Mouse (Mus musculus) lung, postnatal 0 days (tissue): ENCODE data around the gene Gm20388. TPM values are rescaled to one million over a fixed set of nuclear protein-coding genes. Genes with fewer than 3 reads are reported as not detected.

ENCODE experiments used
- ATAC-seq: fragments of 200-750 bp; cut with Nextera tagmentation; 2 replicates; pipeline ENCODE4 v1.8.0; 2017; ENCODE audit warnings: moderate library complexity
- DNase-seq: peaks from one replicate; pipeline ENCODE4 v3.0.0-alpha.2; 2016; ENCODE audit warnings: low spot score
- H3K27ac ChIP-seq: fragments of 300-500 bp; sonication (generic); 2 replicates; pipeline ENCODE4 v1.5.1; 2014; ENCODE audit warnings: antibody characterized with exemption, mild to moderate bottlenecking, low read length, mixed read lengths
- H3K27me3 ChIP-seq: fragments of 300-500 bp; sonication (generic); replicated peaks from 2 replicates; pipeline ENCODE4 v1.6.1; 2014; ENCODE audit warnings: low read length, mixed read lengths; ENCODE audit not compliant: insufficient read depth
- H3K36me3 ChIP-seq: fragments of 300-500 bp; sonication (generic); 2 replicates; pipeline ENCODE4 v1.6.1; 2014; ENCODE audit warnings: low read length, mixed read lengths; ENCODE audit not compliant: insufficient read depth
- H3K4me1 ChIP-seq: fragments of 300-500 bp; sonication (generic); 2 replicates; pipeline ENCODE4 v1.6.1; 2014; ENCODE audit warnings: antibody characterized with exemption, low read depth, low read length, mixed read lengths; ENCODE audit not compliant: insufficient read depth
- H3K4me2 ChIP-seq: fragments of 300-500 bp; sonication (generic); replicated peaks from 2 replicates; pipeline ENCODE4 v1.6.1; 2014; ENCODE audit warnings: low read depth, mild to moderate bottlenecking, low read length, moderate library complexity, mixed read lengths
- H3K4me3 ChIP-seq: fragments of 300-500 bp; sonication (generic); 2 replicates; pipeline ENCODE4 v1.5.1; 2014; ENCODE audit warnings: low read depth, low read length
- H3K9ac ChIP-seq: fragments of 300-500 bp; sonication (generic); replicated peaks from 2 replicates; pipeline ENCODE4 v1.6.1; 2014; ENCODE audit warnings: low read depth, mild to moderate bottlenecking
- H3K9me3 ChIP-seq: fragments of 300-500 bp; sonication (generic); 2 replicates; pipeline ENCODE4 v1.6.1; 2016; ENCODE audit warnings: low read length, mixed read lengths
- CTCF ChIP-seq: IDR thresholded peaks from 2 replicates; pipeline ENCODE4 v1.5.1; 2016; ENCODE audit warnings: antibody characterized with exemption, mild to moderate bottlenecking
- EP300 ChIP-seq: IDR thresholded peaks from 2 replicates; pipeline ENCODE4 v1.6.1; 2016; ENCODE audit warnings: antibody characterized with exemption, mild to moderate bottlenecking, control low read depth
- WGBS: fragments of 180-500 bp; shearing (Covaris S2); extraction: QIAGEN DNeasy Blood & Tissue Kit; methylation state at CpG from one replicate; pipeline ENCODE4 v1.1.7; 2014; 5-methylcytosine and 5-hydroxymethylcytosine counted together
- polyA plus RNA-seq: library from polyadenylated mRNA; unstranded; fragments of >200 nt; fragmentation: Nextera tagmentation; extraction: Ambion mirVana; gene quantifications from 2 replicates; pipeline ENCODE4 v1.2.1, GENCODE M21; 2015

Gene Gm20388
- polyA plus RNA-seq, 1 experiment from 2014 or later = not detected

GRCm38 (mm10) chr8:122405146-122405805, 2494.6 kb downstream of the Gm20388 start:
- no peak for TF ChIP-seq CTCF
- TF ChIP-seq EP300 = no peak
- 84% methylated on average over 9 of the region's 9 CpGs for WGBS
- H3K9ac ChIP-seq = no peak overlapping the region
- no peak overlapping the region for H3K27ac ChIP-seq
- H3K4me1 ChIP-seq = no peaks in the 10 kb centered on the region
- H3K9me3 ChIP-seq = no peaks in the 10 kb centered on the region
- H3K4me2 ChIP-seq = no peak overlapping the region
- DNase-seq = no peak
- H3K36me3 ChIP-seq = peaks cover 59% of the 10 kb centered on the region
- ATAC-seq = no peak
- no peaks in the 10 kb centered on the region for H3K27me3 ChIP-seq
- no peak overlapping the region for H3K4me3 ChIP-seq

GRCm38 (mm10) chr8:122407678-122408077, 2497.0 kb downstream of the Gm20388 start:
- ATAC-seq (no peak), DNase-seq (no peak)
- TF ChIP-seq CTCF = no peak
- no peak for TF ChIP-seq EP300
- 91% methylated on average over 7 of the region's 7 CpGs for WGBS
- no peak overlapping the region for H3K4me2 ChIP-seq
- no peaks in the 10 kb centered on the region for H3K9me3 ChIP-seq
- H3K27me3 ChIP-seq = no peaks in the 10 kb centered on the region
- peaks cover 71% of the 10 kb centered on the region for H3K36me3 ChIP-seq
- no peak overlapping the region for H3K4me3 ChIP-seq
- H3K9ac ChIP-seq = no peak overlapping the region
- H3K27ac ChIP-seq = no peak overlapping the region
- no peaks in the 10 kb centered on the region for H3K4me1 ChIP-seq

- DNase-seq = no peak
- H3K9ac ChIP-seq = no peak overlapping the region
- no peaks in the 10 kb centered on the region for H3K4me1 ChIP-seq
- H3K4me3 ChIP-seq = no peak overlapping the region
- 80% methylated on average over 9 of the region's 9 CpGs for WGBS
- H3K27ac ChIP-seq = no peak overlapping the region
- H3K27me3 ChIP-seq = no peaks in the 10 kb centered on the region
- no peak for ATAC-seq
- no peak overlapping the region for H3K4me2 ChIP-seq
- H3K36me3 ChIP-seq = peaks cover 48% of the 10 kb centered on the region
- TF ChIP-seq CTCF = no peak
- no peak for TF ChIP-seq EP300
- H3K9me3 ChIP-seq = no peaks in the 10 kb centered on the region
Measured at GRCm38 (mm10) chr8:122414311-122414710, 2503.7 kb downstream of the Gm20388 start.

DNA sequence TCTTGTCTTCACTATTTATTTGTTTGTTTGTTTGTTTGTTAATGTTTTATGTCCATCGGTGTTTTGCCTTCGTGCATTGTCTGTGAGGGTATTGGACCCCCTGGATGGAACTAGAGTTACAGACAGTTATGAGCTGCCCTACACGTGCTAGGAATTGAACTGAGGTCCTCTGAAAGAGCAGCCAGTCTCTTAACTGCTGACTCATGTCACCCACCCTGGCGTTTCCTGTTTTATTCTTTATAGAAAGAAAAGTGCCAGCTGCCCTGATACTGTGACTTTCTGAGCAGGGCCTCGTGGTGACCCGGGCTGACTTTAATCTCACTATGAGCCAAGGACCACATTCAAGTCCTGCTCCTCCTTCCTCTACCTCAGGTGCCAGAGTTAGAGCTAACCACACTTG, 2504.9 kb downstream of the Gm20388 start:
- Histone ChIP-seq H3K27ac (no peak overlapping the region), H3K4me3 (no peak overlapping the region), H3K36me3 (peaks cover 41% of the 10 kb centered on the region), H3K9me3 (no peaks in the 10 kb centered on the region), H3K4me1 (no peaks in the 10 kb centered on the region), H3K9ac (no peak overlapping the region), H3K27me3 (no peaks in the 10 kb centered on the region), H3K4me2 (no peak overlapping the region)
- TF ChIP-seq CTCF (no peak), EP300 (no peak)
- 77% methylated on average over 6 of the region's 6 CpGs for WGBS
- no peak for DNase-seq
- no peak for ATAC-seq

DNA sequence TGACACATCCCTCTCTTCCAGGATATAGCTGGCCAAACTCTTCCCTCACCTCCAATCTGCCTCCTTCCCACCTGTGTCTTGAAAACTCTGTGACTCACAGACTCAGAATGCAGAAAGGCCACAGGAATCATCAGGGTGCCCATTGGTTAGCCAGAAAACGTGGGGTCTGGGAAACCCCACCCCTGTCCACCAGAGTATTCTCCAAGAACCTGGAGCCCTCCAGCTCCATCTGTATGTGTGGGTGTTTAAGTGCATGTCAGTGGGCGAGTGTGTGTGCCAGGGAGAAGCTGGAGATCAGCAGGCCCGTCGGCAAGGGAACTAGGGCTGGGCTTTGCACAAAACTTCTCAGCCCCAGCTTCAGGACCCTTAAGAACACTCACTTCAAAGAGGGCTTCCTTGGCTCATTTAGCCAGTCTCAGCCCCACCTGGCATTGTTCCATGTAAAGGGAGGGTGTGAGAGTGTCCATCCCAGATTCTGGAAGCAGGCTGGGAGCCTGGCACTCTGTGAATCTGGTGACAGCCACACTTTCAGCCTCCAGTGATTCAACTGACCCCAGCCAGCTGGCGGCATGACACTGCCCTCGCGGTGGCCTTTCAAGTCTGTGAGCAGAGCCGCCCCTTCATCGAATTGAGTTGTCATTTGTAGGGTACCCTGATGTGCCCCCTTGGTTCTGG, 2509.4 kb downstream of the Gm20388 start:
- no peaks in the 10 kb centered on the region for H3K4me1 ChIP-seq
- WGBS = 30% methylated on average over 9 of the region's 9 CpGs
- ATAC-seq = peak; percentile 66
- no peak for TF ChIP-seq EP300
- TF ChIP-seq CTCF = no peak
- no peak overlapping the region for H3K4me2 ChIP-seq
- peak; percentile 54 for DNase-seq
- peaks cover 9% of the 10 kb centered on the region; the same call in 1 of the 2 replicates for H3K36me3 ChIP-seq
- H3K4me3 ChIP-seq = no peak overlapping the region
- no peak overlapping the region for H3K27ac ChIP-seq
- H3K9ac ChIP-seq = no peak overlapping the region
- no peaks in the 10 kb centered on the region for H3K9me3 ChIP-seq
- no peaks in the 10 kb centered on the region for H3K27me3 ChIP-seq

GRCm38 (mm10) chr8:122421376-122422070, 2510.9 kb downstream of the Gm20388 start, which contains the start of gene Il17c:
Il17c (plus strand) TSS chr8:122422020.
- Histone ChIP-seq H3K4me1 (no peaks in the 10 kb centered on the region), H3K9me3 (no peaks in the 10 kb centered on the region), H3K27ac (no peak within 1 kb of the TSS), H3K36me3 (peaks cover 1% of the 10 kb centered on the region; the same call in 1 of the 2 replicates), H3K9ac (no peak within 1 kb of the TSS), H3K4me3 (no peak within 1 kb of the TSS), H3K27me3 (no peaks in the 10 kb centered on the region), H3K4me2 (no peak within 1 kb of the TSS)
- peak; percentile 11; the same call in 1 of the 2 replicates for ATAC-seq
- peak; percentile 34 for DNase-seq
- WGBS = 67% methylated on average over 14 of the region's 14 CpGs
- TF ChIP-seq CTCF (no peak), EP300 (no peak)
